In the genomic region with DNA sequence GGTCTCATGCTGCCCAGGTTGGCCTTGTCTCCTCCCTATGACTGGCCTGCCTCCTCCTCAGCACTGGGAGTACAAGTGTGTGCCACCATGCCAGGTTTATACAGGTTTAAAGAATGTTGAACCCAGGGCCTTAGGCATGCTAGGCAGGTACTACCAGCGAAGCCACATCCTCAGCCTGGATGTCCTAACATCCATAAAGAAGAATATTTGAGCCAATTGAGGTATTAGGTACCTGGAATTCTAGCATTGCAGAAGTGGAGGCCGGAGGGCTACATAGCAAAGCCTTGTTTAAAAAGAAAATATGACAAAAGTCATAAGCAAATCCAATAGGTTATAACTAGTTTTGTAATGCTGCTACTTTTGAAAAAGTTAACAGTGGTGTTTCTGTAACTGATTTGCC, we compare ENCODE assay signal across 15 mouse cellular contexts.
"Had no signal": no experiment of that assay in that cellular context is flagged by ENCODE, and none has a peak within 500 bp of the region (broad histone marks: within the 10 kb centered on the region; RNA-seq: fewer than 3 reads in every experiment).

No protein-coding gene starts in this region.

- H3K4me2 ChIP-seq: neural tube, embryonic 15.5 days; stomach, embryonic 15.5 days had no signal

- H3K36me3 ChIP-seq: neural tube, embryonic 15.5 days; stomach, embryonic 15.5 days had no signal

- H3K9me3 ChIP-seq: neural tube, embryonic 15.5 days; stomach, embryonic 15.5 days had no signal

- H3K4me1 ChIP-seq: neural tube, embryonic 15.5 days; stomach, embryonic 15.5 days had no signal

- H3K9ac ChIP-seq: neural tube, embryonic 15.5 days; stomach, embryonic 15.5 days had no signal

- H3K27me3 ChIP-seq: neural tube, embryonic 15.5 days; stomach, embryonic 15.5 days had no signal

- H3K27ac ChIP-seq: neural tube, embryonic 15.5 days; stomach, embryonic 15.5 days; stomach, postnatal 0 days had no signal

- H3K4me3 ChIP-seq: neural tube, embryonic 15.5 days; stomach, embryonic 15.5 days had no signal

- DNase-seq: retina, postnatal 1 day; right cerebral cortex, adult 18-20 months; right cerebral cortex, postnatal 14 days; right cerebral cortex, postnatal 25 days; right cerebral cortex, postnatal 4 days; spleen, adult 18-20 months; thymus, adult 18-20 months; thymus, adult 2 months; thymus, postnatal 14 days; thymus, postnatal 25 days; thymus, postnatal 36 days; thymus, postnatal 4 days had no signal
